Mouse (Mus musculus): ENCODE results near the gene Olfr933.

The Olfr933 gene

GRCm38 (mm10) chr9:38972013-38972412, at the start of gene Olfr933:
Olfr933 (plus strand) TSS chr9:38972313.
- no peak for DNase-seq (ENCODE audit: low spot score in 2 of 2)

- no peak for DNase-seq (ENCODE audit: low spot score in 2 of 2)
These were observed 42.6 kb upstream of the Olfr933 start, which contains the start of gene Olfr930 for GRCm38 (mm10) chr9:38929509-38929908. Olfr930 (plus strand) TSS chr9:38929809.

- DNase-seq (ENCODE audit: low spot score in 2 of 2) = no peak
These were observed 18.6 kb upstream of the Olfr933 start for GRCm38 (mm10) chr9:38953401-38954123.

- no peak for DNase-seq (ENCODE audit: low spot score in 2 of 2)
These were observed 18.0 kb upstream of the Olfr933 start for GRCm38 (mm10) chr9:38954124-38954416.

- no peak for DNase-seq (ENCODE audit: low spot score in 2 of 2)
These were observed 16.1 kb downstream of the Olfr933 start, which contains the start of gene Olfr934 for GRCm38 (mm10) chr9:38988215-38988614. Olfr934 (minus strand) TSS chr9:38988315.

GRCm38 (mm10) chr9:38999583-38999982, 27.5 kb downstream of the Olfr933 start, which contains the start of gene Olfr935:
Olfr935 (minus strand) TSS chr9:38999683.
- no peak for DNase-seq (ENCODE audit: low spot score in 2 of 2)

GRCm38 (mm10) chr9:39023277-39023676, 51.2 kb downstream of the Olfr933 start, which contains the start of gene Olfr146:
Olfr146 (minus strand) TSS chr9:39023377.
- DNase-seq (ENCODE audit: low spot score in 2 of 2) = no peak
